Mouse (Mus musculus) G1E-ER4 (cell line): ENCODE measurements around the gene Pkd2. TPM values are rescaled to one million over a fixed set of nuclear protein-coding genes. Genes with fewer than 3 reads are reported as not detected.

ENCODE experiments used
- GATA1 ChIP-seq: IDR thresholded peaks from one replicate; pipeline ENCODE4 v1.8.0; 2012; ENCODE audit warnings: low read length, inconsistent platforms
- polyA plus RNA-seq: library from polyadenylated mRNA; stranded (reverse); fragments of >175 nt; gene quantifications from 2 replicates; pipeline ENCODE4 v1.2.3, GENCODE M21; 2012

Gene Pkd2
- polyA plus RNA-seq, 1 experiment = not detected

DNA sequence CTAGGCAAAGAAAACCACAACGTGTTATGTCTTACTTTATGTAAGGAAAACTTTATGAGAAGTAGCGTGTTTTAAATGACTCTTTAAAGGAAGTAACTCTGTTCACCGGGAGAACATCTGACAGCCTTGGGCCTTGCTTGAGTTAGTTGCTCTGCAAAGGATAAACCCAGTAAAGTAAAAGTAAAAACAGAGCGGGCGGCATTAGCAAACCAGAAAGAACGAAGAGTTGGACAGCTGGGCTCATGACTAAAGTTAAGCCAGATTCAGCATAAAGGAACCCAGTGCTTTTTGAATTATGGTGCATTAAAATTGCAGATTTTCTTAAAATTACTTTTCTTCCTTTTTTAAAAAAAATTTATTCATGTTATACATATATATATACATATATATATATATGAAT lies 4.7 kb upstream of the Pkd2 start:
- TF ChIP-seq GATA1 = no peak

DNA sequence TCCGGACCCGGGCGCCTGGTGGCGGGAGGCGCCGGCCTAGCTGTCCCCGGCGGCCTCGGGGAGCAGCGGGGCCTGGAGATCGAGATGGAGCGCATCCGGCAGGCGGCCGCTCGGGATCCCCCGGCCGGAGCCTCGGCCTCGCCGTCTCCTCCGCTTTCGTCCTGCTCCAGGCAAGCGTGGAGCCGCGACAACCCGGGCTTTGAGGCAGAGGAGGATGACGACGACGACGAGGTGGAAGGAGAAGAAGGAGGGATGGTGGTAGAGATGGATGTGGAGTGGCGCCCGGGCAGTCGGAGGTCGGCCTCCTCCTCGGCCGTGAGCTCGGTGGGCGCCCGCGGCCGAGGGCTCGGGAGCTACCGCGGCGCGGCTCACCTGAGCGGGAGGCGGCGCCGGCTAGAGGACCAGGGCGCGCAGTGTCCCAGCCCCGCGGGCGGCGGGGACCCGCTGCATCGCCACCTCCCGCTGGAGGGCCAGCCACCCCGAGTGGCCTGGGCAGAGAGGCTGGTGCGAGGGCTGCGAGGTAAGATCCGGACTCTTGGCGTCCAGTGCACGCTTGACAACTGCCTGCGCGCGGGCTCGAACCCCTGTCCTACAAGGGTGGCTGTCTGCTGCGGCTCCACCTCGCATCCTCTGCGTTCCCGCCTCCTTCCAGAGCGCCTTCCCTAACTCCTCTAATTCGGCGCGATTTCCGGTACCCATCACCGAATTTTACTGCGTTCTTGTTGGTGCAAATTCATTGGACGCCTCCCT lies 631 bp downstream of the Pkd2 start:
- TF ChIP-seq GATA1 = no peak

DNA sequence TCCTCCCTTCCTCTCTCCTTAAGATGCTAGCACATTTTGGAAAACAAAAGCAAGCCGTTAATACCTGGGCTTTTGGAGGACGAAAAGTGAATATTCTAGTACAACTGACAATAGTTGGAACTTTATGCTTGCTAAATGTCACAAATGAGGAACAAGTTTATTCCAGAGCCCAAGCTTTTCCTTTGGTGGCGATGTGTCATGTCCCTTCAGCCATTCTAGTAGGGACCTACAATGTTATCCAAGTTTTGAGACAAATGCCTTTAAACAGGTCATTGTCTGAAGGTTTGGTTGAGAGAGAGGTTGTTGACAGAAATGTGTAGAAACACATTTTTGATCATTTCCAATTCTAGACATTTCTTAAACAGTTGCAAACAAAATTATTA lies 1.2 kb downstream of the Pkd2 start:
- no peak for TF ChIP-seq GATA1

DNA sequence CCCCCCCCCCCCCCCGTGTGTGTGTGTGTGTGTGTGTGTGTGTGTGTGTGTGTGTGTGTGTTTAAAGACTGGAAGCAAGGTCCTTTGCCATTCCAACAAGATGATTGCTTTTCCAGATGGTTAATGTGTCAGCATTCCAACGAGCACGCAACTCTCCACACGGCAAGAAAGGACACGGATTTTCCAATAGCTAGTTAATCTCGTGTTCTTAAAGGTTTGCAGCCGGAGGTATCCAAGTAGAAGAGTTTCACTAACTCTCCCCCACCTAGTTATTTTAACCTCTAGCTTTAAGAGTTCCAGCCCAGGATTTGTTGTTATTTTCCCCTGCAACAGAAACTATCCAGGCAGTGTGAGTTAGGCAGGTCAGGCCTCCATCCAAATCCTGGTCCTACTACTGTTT lies 1.6 kb downstream of the Pkd2 start:
- no peak for TF ChIP-seq GATA1

DNA sequence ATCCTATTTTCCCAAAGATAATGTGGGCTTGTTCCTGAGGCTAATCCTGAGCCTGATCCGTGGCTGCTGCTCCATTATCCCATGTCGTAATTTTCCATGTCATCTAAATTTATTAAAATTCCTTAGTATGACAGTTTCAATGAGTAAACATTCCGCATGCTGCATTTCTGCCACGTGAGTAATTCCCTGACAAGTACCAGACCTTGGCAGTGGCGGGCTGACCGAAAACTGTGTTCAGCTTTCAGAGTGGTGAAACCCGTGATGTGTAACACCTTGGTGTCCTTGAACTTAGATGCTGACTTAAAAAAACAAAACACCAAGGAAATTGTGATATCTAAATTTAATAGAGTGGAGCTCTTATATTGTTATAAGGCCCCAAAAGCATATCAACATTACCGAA lies 6.0 kb downstream of the Pkd2 start:
- TF ChIP-seq GATA1 = no peak

DNA sequence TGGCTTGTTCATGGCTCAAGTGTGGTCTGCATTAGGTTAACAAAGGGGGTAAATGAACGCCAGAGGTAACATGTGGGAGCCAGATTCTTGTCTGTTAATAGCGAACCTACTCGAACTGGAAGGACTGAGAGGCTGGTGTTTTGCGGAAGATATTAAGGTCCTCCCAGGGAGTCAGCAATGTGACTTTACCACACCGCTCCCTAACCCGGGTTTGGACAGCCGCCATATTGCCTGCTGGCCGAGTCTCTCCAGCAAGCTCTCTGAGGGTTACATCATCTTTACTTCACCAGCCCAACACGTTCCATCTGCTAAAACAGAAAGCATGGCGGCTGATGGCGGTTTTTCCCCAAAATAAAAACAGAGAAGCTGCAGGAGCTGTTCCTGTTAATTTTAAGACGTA lies 6.5 kb downstream of the Pkd2 start:
- no peak for TF ChIP-seq GATA1

DNA sequence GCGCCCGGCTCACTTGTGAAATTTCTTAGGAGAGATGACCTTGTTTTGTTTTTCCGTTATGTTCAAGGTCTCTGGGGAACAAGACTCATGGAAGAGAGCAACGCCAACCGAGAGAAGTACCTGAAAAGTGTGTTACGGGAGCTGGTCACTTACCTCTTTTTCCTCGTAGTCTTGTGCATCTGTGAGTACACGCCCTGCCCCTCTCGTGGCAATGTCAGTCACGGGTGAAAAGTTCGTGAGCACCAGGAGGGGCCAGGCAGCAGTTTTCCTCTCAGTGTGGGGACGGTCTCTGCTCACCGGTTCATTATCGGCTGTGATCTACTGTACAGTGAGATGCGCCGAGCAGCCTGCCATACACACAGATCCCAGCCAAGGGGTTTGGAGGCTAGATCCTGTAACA lies 7.6 kb downstream of the Pkd2 start:
- TF ChIP-seq GATA1 = no peak

DNA sequence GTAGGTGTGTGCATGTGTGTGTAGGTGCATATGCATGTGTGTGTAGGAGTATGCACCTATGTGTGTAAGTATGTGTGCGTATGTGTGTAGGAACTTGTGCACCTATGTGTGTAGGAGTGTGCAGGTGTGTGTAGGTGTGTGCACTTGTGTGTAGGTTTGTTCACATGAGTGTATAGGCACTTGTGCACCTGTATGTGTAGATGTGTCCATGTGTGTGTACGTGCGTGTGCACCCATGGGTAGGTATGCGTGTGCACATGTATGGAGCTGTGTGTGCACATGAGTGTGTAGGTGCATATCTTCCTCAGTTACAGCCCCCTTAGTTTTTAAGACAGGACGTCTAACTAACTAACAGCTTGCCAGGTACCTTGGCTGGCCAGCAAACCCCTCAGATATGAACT lies 9.3 kb downstream of the Pkd2 start:
- no peak for TF ChIP-seq GATA1

DNA sequence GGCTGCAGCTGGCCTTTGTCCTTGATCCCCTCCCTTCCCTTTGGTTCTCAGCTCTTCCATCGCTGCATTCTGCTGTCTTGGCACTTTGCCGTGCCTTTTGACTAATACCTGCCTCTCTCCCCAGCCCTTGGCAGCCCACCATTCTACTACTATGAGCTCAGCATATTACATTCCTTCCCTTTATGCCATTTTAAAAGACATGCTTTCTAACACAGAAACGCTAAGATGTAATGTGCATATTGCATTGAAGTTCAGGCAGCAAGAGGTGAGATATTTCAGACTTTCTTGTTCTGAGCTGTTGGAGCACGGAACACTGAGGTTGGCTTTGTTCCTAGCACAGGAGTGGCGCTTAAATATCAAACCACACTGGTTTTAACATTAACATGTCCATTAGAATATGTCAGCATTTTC lies 11.7 kb downstream of the Pkd2 start:
- no peak for TF ChIP-seq GATA1

DNA sequence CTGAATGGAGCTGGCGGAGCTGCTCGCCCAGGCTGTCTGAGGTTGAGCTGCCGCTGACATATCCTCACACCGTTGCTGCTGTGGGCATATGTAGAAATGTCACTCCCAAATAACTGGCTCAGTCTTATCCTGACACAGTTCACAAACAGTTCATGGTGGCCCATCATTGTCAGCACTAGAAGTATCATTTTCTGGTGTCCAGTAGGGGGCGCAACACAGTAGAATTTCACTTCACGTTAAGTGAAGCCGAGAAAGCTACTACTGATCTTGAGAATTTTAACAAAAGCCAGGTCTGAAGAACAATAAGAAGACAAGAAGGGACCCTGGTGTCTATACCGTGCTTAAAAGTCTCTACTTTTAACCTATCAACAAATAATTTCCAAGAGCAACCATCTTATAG lies 13.1 kb downstream of the Pkd2 start:
- TF ChIP-seq GATA1 = no peak

DNA sequence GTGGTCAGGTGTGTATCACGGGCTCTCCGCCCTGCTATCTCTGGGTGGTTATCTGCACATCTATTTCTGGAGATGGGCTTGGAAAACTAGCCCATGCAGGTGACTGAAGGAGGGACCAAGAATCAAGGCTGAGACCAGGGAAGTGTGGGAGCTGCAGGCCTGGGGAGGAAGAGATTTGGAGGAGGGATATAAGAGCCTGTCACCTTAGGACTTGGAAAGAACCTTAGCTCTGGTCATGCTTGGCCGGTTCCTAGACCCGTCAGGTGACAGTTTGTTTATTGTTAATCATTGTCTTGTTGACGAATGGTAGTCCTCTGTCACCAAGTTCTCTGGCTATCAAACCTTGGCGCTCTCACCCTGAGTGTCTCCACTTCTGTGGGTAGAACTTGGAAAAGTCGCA lies 21.1 kb downstream of the Pkd2 start:
- no peak for TF ChIP-seq GATA1

DNA sequence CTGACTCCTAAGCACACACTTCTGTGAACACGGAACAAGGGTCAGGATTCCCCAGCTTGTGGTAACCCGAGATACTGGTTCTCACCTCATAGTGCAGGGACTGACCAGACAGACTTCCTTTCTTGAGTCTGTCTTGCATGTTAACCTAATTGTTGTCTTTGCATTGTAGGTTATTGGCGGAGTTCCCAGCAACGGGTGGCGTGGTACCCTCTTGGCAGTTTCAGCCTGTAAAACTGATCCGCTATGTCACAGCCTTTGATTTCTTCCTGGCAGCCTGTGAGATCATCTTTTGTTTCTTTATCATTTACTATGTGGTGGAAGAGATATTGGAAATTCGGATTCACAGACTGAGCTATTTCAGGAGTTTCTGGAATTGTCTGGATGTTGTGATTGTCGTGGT lies 23.6 kb downstream of the Pkd2 start:
- TF ChIP-seq GATA1 = no peak

DNA sequence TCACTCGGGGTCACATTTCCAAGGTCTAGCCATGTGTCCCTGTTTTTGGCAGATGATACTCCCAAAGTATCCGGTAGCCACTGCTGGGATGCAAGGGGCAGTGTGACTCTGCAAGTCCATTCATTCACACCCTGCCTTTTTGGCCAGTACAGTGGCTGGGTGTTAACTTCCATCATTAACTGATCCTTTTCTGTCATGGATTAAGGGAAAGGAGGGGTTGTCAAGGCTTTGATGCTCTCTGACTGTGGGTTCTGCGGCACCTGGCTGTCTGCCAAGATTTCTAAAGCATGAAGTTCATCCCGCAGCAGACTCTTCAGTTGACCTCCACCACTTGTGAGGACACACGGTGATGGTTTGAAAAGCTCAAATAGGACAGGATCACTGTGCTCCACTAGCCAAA lies 32.3 kb downstream of the Pkd2 start:
- TF ChIP-seq GATA1 = no peak

DNA sequence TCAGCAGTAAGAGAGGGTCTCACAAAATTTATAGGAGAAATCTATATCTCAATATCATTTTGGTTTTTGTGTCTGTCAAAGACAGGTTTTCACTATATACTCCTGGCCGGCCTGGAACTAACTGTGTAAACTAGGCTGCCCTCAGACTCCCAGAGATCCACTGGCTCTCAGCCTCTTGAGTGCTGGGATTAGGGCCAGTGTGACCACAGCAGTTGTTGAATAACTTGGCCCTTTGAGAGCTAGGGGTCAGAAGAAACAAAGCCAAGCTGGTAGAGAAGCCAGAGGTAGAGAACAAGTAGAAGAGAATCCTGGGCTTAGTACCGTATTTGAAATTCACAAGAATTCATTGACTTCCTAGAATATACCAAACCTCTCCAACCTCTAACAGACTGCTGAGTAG lies 45.6 kb downstream of the Pkd2 start:
- no peak for TF ChIP-seq GATA1

DNA sequence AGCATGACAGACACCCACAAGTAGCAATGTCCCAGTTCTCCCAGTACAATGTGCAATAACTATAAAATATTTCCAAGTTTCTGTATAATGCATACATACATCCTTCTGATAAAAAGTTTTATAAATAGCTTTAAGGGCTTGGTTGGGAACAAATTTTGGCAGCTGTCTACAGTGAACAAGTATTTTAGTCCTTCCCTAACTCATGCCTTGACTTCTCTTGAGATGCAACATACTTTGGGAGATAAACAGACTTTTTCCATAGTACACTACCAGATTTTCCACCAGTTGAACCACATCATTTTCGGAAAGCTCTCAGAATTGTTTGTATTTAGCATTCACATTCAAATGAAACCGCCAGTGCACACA lies 48.6 kb downstream of the Pkd2 start:
- no peak for TF ChIP-seq GATA1

DNA sequence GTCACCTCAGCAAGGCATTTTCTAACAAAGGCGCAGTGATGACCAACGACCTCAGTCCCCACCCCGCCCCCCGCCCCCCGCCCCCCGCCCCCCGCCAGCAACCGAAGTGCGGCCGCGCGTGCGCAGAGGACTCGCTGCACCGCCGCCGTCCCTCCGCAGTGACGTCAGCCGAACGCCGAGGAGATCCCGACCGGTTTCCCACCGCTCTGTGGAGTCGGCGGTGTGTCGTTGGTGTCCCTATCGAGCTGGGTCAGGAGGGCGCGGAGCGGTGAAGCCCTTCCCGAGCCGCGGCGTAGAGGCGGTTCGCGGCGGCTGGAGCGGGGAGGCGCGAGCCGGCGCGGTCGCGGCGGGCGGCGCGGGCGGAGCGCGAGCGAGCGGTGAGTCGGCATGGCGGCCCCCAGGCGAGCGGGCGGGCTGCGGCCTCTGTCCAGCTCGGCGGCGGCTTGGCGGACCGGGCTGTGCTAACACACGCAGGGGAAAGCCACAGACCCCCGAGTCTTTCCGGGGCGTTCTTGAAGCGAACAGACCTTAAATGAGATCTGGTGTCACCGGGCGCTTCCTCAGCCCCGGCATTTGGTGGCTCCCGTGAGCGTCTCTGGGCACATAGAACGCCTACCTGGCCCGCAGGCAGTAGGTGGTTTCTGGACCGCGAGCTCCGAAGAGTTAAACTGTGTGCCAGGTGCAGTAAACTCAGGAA lies 49.1 kb downstream of the Pkd2 start, which contains the start of gene BC005561:
TSS of gene BC005561 (plus strand) at position 158 of the 697 bp plus-strand sequence.
- TF ChIP-seq GATA1 = no peak

DNA sequence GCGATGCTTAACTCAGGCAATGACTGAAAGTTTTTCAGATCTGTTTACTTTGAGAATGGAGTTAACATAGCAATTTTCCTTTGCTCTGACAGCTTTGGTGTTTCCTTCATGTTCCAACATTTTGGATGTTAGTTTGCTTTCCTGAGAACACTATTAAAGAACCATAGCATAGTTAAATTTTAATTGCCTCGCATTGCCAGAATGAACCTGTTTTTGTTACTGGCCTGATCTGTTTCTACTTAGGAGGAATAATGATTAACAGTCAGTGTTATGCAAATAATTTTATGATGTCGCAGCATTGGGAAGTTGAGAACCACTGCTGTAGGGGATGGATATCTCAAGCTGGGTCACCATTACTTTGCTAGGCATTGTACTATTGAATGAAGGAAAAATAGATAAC lies 52.0 kb downstream of the Pkd2 start:
- no peak for TF ChIP-seq GATA1
